Mouse (Mus musculus) urinary bladder, adult 18-20 months (tissue): ENCODE results near the gene Cyp11a1.

ENCODE experiments used
- DNase-seq, 2 experiments: peaks; one replicate each; pipeline ENCODE4 v3.0.0; 2022; ENCODE audit warnings: low spot score in 2 of 2, mixed read lengths in 2 of 2

Cyp11a1 gene

GRCm38 (mm10) chr9:58005753-58006461 lies at the start of gene Cyp11a1:
TSS of gene Cyp11a1 (plus strand) at chr9:58006411.
- DNase-seq: no peak

- no peak for DNase-seq
These were observed 49.4 kb upstream of the Cyp11a1 start for GRCm38 (mm10) chr9:57956838-57957236.

GRCm38 (mm10) chr9:57958615-57959014 lies 47.6 kb upstream of the Cyp11a1 start:
- no peak for DNase-seq

GRCm38 (mm10) chr9:57959399-57959798 lies 46.8 kb upstream of the Cyp11a1 start:
- no peak for DNase-seq

- DNase-seq: no peak
These were observed 46.0 kb upstream of the Cyp11a1 start for GRCm38 (mm10) chr9:57959886-57960866.

GRCm38 (mm10) chr9:57961226-57961625 lies 45.0 kb upstream of the Cyp11a1 start:
- DNase-seq: no peak

- DNase-seq: no peak
These were observed 44.1 kb upstream of the Cyp11a1 start for GRCm38 (mm10) chr9:57961863-57962778.

GRCm38 (mm10) chr9:57963249-57963997 lies 42.8 kb upstream of the Cyp11a1 start:
- no peak for DNase-seq

- DNase-seq: no peak
These were observed 42.2 kb upstream of the Cyp11a1 start for GRCm38 (mm10) chr9:57963998-57964395.

GRCm38 (mm10) chr9:57964528-57965250 lies 41.5 kb upstream of the Cyp11a1 start:
- DNase-seq: no peak

GRCm38 (mm10) chr9:57965281-57966185 lies 40.7 kb upstream of the Cyp11a1 start:
- DNase-seq: no peak

- DNase-seq: no peak
These were observed 38.8 kb upstream of the Cyp11a1 start for GRCm38 (mm10) chr9:57967237-57967960.

GRCm38 (mm10) chr9:57968166-57968771 lies 37.9 kb upstream of the Cyp11a1 start:
- DNase-seq: no peak

- DNase-seq: no peak
These were observed 37.2 kb upstream of the Cyp11a1 start for GRCm38 (mm10) chr9:57968783-57969542.

GRCm38 (mm10) chr9:57969736-57970495 lies 36.3 kb upstream of the Cyp11a1 start:
- no peak for DNase-seq

GRCm38 (mm10) chr9:57971413-57971812 lies 34.8 kb upstream of the Cyp11a1 start:
- DNase-seq: no peak
